Mouse (Mus musculus): ENCODE data around the gene Anxa2. TPM values are rescaled to one million over a fixed set of nuclear protein-coding genes. Genes with fewer than 3 reads are reported as not detected.

Gene Anxa2
- polyA plus RNA-seq (2012; rRNA removed) = 352 and 457 TPM in 2 replicates

DNA sequence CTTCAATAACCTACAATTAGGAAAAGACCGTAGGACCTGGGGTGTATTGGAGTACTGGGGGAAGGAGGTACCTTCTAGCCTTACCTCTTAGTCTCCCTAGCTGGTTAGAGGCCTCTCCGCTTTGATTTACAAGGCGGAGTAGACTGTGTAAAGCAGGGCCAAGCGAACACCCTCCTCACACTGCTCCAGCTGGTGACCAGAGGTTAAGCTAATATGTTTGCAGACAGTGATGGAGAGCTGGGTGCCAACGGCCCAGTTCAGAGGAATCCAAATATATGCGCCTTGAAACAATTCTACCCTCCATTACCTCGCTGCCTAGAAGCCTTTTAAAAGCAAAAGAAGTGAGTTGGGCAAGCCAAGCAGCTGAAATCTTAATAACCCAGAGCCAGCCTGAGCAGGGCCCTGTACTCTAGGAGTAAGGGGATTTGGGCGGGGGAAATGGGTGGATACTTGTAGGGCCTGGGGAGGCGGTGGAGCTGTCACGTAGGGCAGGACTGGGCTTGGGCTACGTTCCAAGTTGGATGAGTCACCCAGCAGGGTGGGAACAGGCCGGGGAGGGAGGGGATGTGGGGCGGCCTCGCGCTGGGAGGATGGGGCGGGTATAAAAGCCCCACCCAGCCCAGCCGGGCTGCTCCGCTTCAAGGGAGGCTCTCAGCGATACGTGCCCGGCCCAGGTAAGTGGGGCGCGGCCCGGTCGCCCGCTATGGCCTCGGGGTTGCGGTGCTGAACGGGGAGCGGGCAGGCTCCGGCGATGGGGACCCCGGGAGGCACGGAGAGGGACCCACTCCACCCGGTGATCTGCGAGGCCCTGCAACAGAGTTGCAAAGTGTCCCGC lies at the start of gene Anxa2:
TSS of gene Anxa2 (plus strand) at position 555 of the 835 bp plus-strand sequence.
- WGBS = 9% methylated on average over 36 of the region's 37 CpGs
- DNase-seq = peak; percentile 93
- Histone ChIP-seq H3K4me3 (replicated peaks; ENCODE audit: extremely low read depth, low read depth, low read length) (peak within 1 kb of the TSS; percentile 74), H3K4me1 (ENCODE audit: control insufficient read depth, insufficient read depth, low read length) (peaks cover 30% of the 10 kb centered on the region)
- TF ChIP-seq CTCF (IDR thresholded peaks at IDR 0.05; ENCODE audit: insufficient read depth, low read length) (no peak), POLR2A (IDR thresholded peaks at IDR 0.05; ENCODE audit: borderline replicate concordance, extremely low read depth, low read depth, low read length) (peak; percentile 88; the same call in 1 of the 2 replicates)

DNA sequence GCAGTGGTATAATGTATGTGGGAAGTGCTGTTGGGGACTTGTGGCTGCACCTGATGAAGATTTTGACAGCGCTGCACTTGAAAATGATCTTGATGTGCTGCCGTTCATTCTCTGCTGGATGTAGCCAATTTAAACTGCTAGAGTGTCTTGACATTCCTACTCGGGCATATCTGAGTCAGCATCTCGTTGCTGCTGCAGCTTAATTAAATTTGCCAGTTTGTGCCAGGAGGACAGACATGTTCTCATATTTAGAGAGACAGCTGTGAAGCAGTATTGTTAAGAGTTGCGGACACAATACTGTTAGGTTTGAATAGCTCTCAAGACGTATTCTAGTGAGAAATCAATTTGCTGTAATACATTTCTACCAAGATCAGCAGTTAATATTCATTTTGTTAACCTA lies 48.7 kb upstream of the Anxa2 start:
- DNase-seq = no peak
- TF ChIP-seq CTCF (IDR thresholded peaks at IDR 0.05; ENCODE audit: insufficient read depth, low read length) (no peak), POLR2A (IDR thresholded peaks at IDR 0.05; ENCODE audit: borderline replicate concordance, extremely low read depth, low read depth, low read length) (no peak)
- H3K4me1 ChIP-seq (ENCODE audit: control insufficient read depth, insufficient read depth, low read length) = no peaks in the 10 kb centered on the region
- 77% methylated on average over 6 of the region's 6 CpGs for WGBS
- H3K4me3 ChIP-seq (replicated peaks; ENCODE audit: extremely low read depth, low read depth, low read length) = no peak overlapping the region

DNA sequence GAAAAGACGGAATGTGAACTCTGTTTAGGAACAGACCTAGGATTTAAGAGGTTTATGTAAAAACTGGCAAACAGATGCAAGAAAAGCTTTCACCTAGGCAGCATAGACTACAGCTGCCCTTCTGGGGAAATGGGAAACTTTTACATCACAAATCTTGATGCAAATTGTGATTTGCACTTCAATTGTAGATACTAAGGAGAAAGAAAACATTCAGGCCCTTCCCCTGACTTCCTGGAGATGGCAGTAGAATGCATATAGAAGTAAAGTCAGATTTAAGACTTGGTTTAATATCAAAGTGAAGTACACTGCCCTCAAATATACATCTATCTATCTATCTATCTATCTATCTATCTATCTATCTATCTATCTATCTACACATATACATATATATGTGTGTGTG lies 33.9 kb upstream of the Anxa2 start:
- no peak for DNase-seq
- Histone ChIP-seq H3K4me1 (ENCODE audit: control insufficient read depth, insufficient read depth, low read length) (no peaks in the 10 kb centered on the region), H3K4me3 (replicated peaks; ENCODE audit: extremely low read depth, low read depth, low read length) (no peak overlapping the region)
- no peak for TF ChIP-seq POLR2A (IDR thresholded peaks at IDR 0.05; ENCODE audit: borderline replicate concordance, extremely low read depth, low read depth, low read length)
- no peak for TF ChIP-seq CTCF (IDR thresholded peaks at IDR 0.05; ENCODE audit: insufficient read depth, low read length)
- 100% methylated on average over 1 of the region's 1 CpGs for WGBS

DNA sequence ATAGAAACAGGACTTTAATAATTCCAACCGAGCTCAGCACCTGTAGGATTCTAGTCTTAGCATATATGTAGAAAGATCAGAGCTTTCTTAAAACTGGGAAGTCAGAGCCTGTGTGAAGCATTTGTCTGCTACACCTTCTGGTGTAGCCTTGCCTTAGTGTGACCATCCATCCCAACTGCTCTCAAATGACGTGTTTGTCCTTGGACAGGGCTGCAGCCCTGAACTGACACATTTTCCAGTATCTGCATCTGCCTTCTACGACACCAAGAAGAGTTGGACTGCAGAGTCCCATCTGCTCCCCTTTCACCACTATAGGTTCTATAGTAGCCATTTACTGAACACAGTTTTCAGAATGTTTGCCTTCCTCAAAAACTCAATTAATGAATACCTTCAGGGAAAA lies 22.9 kb upstream of the Anxa2 start:
- peaks cover 5% of the 10 kb centered on the region; the same call in 1 of the 2 replicates for H3K4me1 ChIP-seq (ENCODE audit: control insufficient read depth, insufficient read depth, low read length)
- no peak for DNase-seq
- 85% methylated on average over 3 of the region's 3 CpGs for WGBS
- TF ChIP-seq POLR2A (IDR thresholded peaks at IDR 0.05; ENCODE audit: borderline replicate concordance, extremely low read depth, low read depth, low read length) (no peak), CTCF (IDR thresholded peaks at IDR 0.05; ENCODE audit: insufficient read depth, low read length) (no peak)
- no peak overlapping the region for H3K4me3 ChIP-seq (replicated peaks; ENCODE audit: extremely low read depth, low read depth, low read length)

DNA sequence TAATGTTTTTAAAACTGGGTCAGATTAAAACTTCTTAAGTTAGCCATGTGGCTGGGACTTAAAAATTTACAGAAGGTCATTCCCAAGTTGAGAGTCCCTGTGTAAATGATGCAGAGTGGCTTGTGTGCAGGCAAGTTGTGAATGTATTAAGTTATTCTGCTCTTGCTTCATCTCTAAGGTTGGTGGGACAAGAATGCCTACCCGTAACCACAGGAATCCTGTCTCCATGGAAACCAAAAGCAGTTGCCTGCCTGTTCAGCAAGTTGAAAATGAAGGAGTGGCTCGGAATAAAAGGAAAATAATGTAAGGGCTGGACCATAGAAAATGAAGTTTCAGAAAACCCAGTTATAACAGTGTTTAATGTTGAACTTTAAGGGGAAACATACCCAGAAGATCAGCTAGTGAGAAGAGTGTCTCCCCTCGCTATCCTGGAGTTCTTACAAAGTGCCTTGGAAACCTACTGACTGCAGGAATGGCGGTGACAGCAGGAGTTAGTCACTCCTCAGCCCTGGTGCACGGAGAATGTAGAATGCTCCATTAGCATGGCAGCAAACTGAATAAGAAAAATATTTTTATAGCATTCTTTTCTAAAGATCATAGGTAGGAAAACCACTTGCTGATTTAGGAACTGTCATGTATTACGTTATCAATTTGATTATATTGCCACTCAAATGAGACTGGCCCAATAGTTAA lies 21.4 kb upstream of the Anxa2 start:
- WGBS = 59% methylated on average over 6 of the region's 6 CpGs
- H3K4me3 ChIP-seq (replicated peaks; ENCODE audit: extremely low read depth, low read depth, low read length) = no peak overlapping the region
- DNase-seq = no peak
- peaks cover 5% of the 10 kb centered on the region; the same call in 1 of the 2 replicates for H3K4me1 ChIP-seq (ENCODE audit: control insufficient read depth, insufficient read depth, low read length)
- TF ChIP-seq CTCF (IDR thresholded peaks at IDR 0.05; ENCODE audit: insufficient read depth, low read length) = no peak
- TF ChIP-seq POLR2A (IDR thresholded peaks at IDR 0.05; ENCODE audit: borderline replicate concordance, extremely low read depth, low read depth, low read length) = no peak

DNA sequence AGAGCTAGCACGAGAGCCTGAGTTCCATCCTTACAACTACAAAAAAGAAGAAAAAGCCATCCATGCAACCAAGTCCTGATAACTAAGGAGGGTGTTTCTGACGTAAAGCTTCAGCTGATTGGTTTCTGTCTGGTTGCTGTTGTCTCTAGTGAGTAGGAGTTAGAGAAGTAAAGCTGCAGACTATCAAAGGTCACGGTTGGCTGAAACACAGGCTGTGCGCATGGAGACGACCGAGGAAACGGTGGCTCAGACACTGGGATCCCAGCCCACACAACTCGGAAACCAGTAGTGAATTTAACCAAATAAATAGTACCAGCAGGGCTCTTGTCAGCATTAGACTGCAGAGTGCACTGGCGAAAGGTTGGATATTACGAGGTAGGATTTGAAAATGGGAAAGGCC lies 18.2 kb upstream of the Anxa2 start:
- 82% methylated on average over 10 of the region's 10 CpGs for WGBS
- no peak for DNase-seq
- no peak overlapping the region for H3K4me3 ChIP-seq (replicated peaks; ENCODE audit: extremely low read depth, low read depth, low read length)
- H3K4me1 ChIP-seq (ENCODE audit: control insufficient read depth, insufficient read depth, low read length) = peaks cover 3% of the 10 kb centered on the region; the same call in 1 of the 2 replicates
- TF ChIP-seq CTCF (IDR thresholded peaks at IDR 0.05; ENCODE audit: insufficient read depth, low read length) (no peak), POLR2A (IDR thresholded peaks at IDR 0.05; ENCODE audit: borderline replicate concordance, extremely low read depth, low read depth, low read length) (no peak)

DNA sequence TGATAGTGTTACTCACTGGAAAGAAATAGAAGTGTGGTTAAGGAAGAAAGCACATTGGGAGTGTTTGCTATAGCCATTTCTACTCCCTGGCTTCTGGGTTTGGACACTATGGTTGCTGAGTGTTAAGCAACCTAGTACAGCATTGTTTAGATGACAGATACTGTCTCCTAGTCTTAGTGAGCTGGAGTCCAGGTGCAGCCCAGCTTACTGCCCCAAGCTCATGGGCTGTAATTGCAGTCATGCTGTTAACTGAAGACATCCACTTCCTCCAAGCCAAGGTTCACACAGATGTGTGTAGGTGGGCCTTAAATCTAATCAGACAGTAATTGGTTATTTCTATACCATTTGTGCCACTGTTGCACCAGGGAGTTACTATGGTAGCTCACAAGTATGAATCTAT lies 17.8 kb upstream of the Anxa2 start:
- no peak for DNase-seq
- Histone ChIP-seq H3K4me3 (replicated peaks; ENCODE audit: extremely low read depth, low read depth, low read length) (no peak overlapping the region), H3K4me1 (ENCODE audit: control insufficient read depth, insufficient read depth, low read length) (peaks cover 3% of the 10 kb centered on the region; the same call in 1 of the 2 replicates)
- TF ChIP-seq POLR2A (IDR thresholded peaks at IDR 0.05; ENCODE audit: borderline replicate concordance, extremely low read depth, low read depth, low read length) = no peak
- no peak for TF ChIP-seq CTCF (IDR thresholded peaks at IDR 0.05; ENCODE audit: insufficient read depth, low read length)

DNA sequence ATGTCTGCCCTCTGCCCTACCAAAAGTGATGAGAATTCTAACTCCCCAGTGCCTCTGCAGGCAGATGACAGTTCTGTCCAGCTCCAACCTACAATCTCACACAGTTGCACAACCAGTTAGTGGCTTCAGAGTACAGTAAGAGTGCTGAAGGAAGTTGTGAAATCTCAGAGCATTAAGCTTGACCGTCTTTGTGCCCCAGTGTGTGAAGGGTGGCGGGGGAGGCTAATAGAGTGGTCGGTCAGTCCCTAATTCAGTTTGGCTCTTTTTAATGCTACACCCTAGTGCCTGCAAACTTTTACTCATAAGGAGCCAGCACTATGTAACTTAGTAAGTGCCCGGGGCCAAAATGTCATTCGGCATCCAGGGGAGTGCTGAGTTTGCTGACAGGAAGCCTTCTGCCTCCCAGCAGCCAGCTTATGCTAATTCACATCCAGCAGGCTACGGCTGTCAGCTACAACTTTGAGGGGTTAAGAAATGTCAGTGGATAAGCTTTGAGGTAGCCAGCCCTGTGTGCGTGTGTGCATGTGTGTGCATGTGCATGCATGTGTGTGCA lies 13.5 kb upstream of the Anxa2 start:
- Histone ChIP-seq H3K4me3 (replicated peaks; ENCODE audit: extremely low read depth, low read depth, low read length) (no peak overlapping the region), H3K4me1 (ENCODE audit: control insufficient read depth, insufficient read depth, low read length) (peaks cover 13% of the 10 kb centered on the region)
- DNase-seq = no peak
- 30% methylated on average over 7 of the region's 7 CpGs for WGBS
- no peak for TF ChIP-seq CTCF (IDR thresholded peaks at IDR 0.05; ENCODE audit: insufficient read depth, low read length)
- no peak for TF ChIP-seq POLR2A (IDR thresholded peaks at IDR 0.05; ENCODE audit: borderline replicate concordance, extremely low read depth, low read depth, low read length)

DNA sequence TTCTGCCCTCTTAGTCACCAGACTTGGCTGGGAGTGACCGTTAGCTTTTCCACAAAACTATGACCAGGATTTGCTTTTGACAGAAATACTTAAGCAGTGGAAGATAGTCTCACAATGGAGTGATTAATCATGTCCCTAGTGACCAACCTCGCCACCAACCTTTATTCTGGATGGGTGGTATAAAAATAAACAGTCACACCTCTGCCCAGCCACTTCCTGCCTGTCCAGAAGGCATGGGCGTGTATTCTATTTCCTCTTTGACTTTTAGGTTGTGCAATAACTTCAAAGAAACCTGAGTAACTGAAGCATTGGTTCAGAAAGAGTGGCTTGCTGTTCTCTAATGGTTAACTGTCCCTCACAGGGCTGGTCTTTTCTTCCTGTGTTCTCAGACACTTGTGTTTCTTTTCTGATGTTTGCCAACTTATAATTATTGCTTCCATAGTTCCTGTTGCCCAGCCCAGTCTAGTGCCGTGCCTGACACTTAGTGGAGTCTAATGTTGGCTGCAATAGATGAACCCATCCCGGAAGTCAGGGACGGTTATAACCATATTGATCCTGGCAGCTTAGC lies 10.9 kb upstream of the Anxa2 start:
- no peak for DNase-seq
- no peak for TF ChIP-seq CTCF (IDR thresholded peaks at IDR 0.05; ENCODE audit: insufficient read depth, low read length)
- no peak for TF ChIP-seq POLR2A (IDR thresholded peaks at IDR 0.05; ENCODE audit: borderline replicate concordance, extremely low read depth, low read depth, low read length)
- Histone ChIP-seq H3K4me3 (replicated peaks; ENCODE audit: extremely low read depth, low read depth, low read length) (no peak overlapping the region), H3K4me1 (ENCODE audit: control insufficient read depth, insufficient read depth, low read length) (peaks cover 13% of the 10 kb centered on the region)
- WGBS = 12% methylated on average over 6 of the region's 6 CpGs
